Mouse (Mus musculus): ENCODE data around the gene Slc6a15. TPM values are rescaled to one million over a fixed set of nuclear protein-coding genes. Genes with fewer than 3 reads are reported as not detected.

Gene Slc6a15
- polyA plus RNA-seq (2012; rRNA removed), result 0.09 and 0.18 TPM in 2 replicates

- no peaks in the 10 kb centered on the region for H3K36me3 ChIP-seq (ENCODE audit: control insufficient read depth, insufficient read depth, low read length)
- TF ChIP-seq POLR2A (IDR thresholded peaks at IDR 0.05; ENCODE audit: low read depth, low read length) (no peak), CTCF (IDR thresholded peaks at IDR 0.05; ENCODE audit: extremely low read depth, insufficient read length, insufficient replicate concordance, low read depth, low read length) (no peak)
- peaks cover 8% of the 10 kb centered on the region; the same call in 1 of the 2 replicates for H3K27me3 ChIP-seq (ENCODE audit: control insufficient read depth, insufficient read depth, low read length)
- H3K4me3 ChIP-seq (ENCODE audit: low read depth, low read length), result peak within 1 kb of the TSS; percentile 55
- peaks cover 5% of the 10 kb centered on the region; the same call in 1 of the 2 replicates for H3K4me1 ChIP-seq (ENCODE audit: control insufficient read depth, insufficient read depth, insufficient read length, low read length)
- no peak within 1 kb of the TSS for H3K27ac ChIP-seq (ENCODE audit: insufficient read depth, low read depth, low read length)
- WGBS, result 1% methylated on average over 42 of the region's 43 CpGs
These were observed at the start of gene Slc6a15 for GRCm38 (mm10) chr10:103367371-103368295. Slc6a15 (plus strand) TSS chr10:103367783.

- H3K4me1 ChIP-seq (ENCODE audit: control insufficient read depth, insufficient read depth, insufficient read length, low read length), result no peaks in the 10 kb centered on the region
- no peak overlapping the region for H3K4me3 ChIP-seq (ENCODE audit: low read depth, low read length)
- H3K36me3 ChIP-seq (ENCODE audit: control insufficient read depth, insufficient read depth, low read length), result no peaks in the 10 kb centered on the region
- 71% methylated on average over 3 of the region's 3 CpGs for WGBS
- TF ChIP-seq POLR2A (IDR thresholded peaks at IDR 0.05; ENCODE audit: low read depth, low read length), result no peak
- TF ChIP-seq CTCF (IDR thresholded peaks at IDR 0.05; ENCODE audit: extremely low read depth, insufficient read length, insufficient replicate concordance, low read depth, low read length), result no peak
- H3K27ac ChIP-seq (ENCODE audit: insufficient read depth, low read depth, low read length), result no peak overlapping the region
- H3K27me3 ChIP-seq (ENCODE audit: control insufficient read depth, insufficient read depth, low read length), result no peaks in the 10 kb centered on the region
These were observed 45.6 kb upstream of the Slc6a15 start for GRCm38 (mm10) chr10:103321941-103322340.

GRCm38 (mm10) chr10:103323386-103323785, 44.2 kb upstream of the Slc6a15 start:
- 78% methylated on average over 3 of the region's 3 CpGs for WGBS

GRCm38 (mm10) chr10:103334306-103334705, 33.3 kb upstream of the Slc6a15 start:
- no peaks in the 10 kb centered on the region for H3K27me3 ChIP-seq (ENCODE audit: control insufficient read depth, insufficient read depth, low read length)
- no peak for TF ChIP-seq CTCF (IDR thresholded peaks at IDR 0.05; ENCODE audit: extremely low read depth, insufficient read length, insufficient replicate concordance, low read depth, low read length)
- TF ChIP-seq POLR2A (IDR thresholded peaks at IDR 0.05; ENCODE audit: low read depth, low read length), result no peak
- no peak overlapping the region for H3K27ac ChIP-seq (ENCODE audit: insufficient read depth, low read depth, low read length)
- WGBS, result 63% methylated on average over 1 of the region's 1 CpGs
- no peak overlapping the region for H3K4me3 ChIP-seq (ENCODE audit: low read depth, low read length)
- no peaks in the 10 kb centered on the region for H3K36me3 ChIP-seq (ENCODE audit: control insufficient read depth, insufficient read depth, low read length)
- no peaks in the 10 kb centered on the region for H3K4me1 ChIP-seq (ENCODE audit: control insufficient read depth, insufficient read depth, insufficient read length, low read length)

More at GRCm38 (mm10) chr10:103323386-103323785, 44.2 kb upstream of the Slc6a15 start:
- Histone ChIP-seq H3K27me3 (ENCODE audit: control insufficient read depth, insufficient read depth, low read length) (no peaks in the 10 kb centered on the region), H3K4me3 (ENCODE audit: low read depth, low read length) (no peak overlapping the region), H3K27ac (ENCODE audit: insufficient read depth, low read depth, low read length) (no peak overlapping the region), H3K4me1 (ENCODE audit: control insufficient read depth, insufficient read depth, insufficient read length, low read length) (no peaks in the 10 kb centered on the region), H3K36me3 (ENCODE audit: control insufficient read depth, insufficient read depth, low read length) (no peaks in the 10 kb centered on the region)
- TF ChIP-seq CTCF (IDR thresholded peaks at IDR 0.05; ENCODE audit: extremely low read depth, insufficient read length, insufficient replicate concordance, low read depth, low read length) (no peak), POLR2A (IDR thresholded peaks at IDR 0.05; ENCODE audit: low read depth, low read length) (no peak)

- Histone ChIP-seq H3K4me3 (ENCODE audit: low read depth, low read length) (no peak overlapping the region), H3K27ac (ENCODE audit: insufficient read depth, low read depth, low read length) (no peak overlapping the region), H3K4me1 (ENCODE audit: control insufficient read depth, insufficient read depth, insufficient read length, low read length) (no peaks in the 10 kb centered on the region), H3K27me3 (ENCODE audit: control insufficient read depth, insufficient read depth, low read length) (no peaks in the 10 kb centered on the region), H3K36me3 (ENCODE audit: control insufficient read depth, insufficient read depth, low read length) (no peaks in the 10 kb centered on the region)
- TF ChIP-seq POLR2A (IDR thresholded peaks at IDR 0.05; ENCODE audit: low read depth, low read length) (no peak), CTCF (IDR thresholded peaks at IDR 0.05; ENCODE audit: extremely low read depth, insufficient read length, insufficient replicate concordance, low read depth, low read length) (no peak)
- WGBS, result 72% methylated on average over 5 of the region's 5 CpGs
These were observed 27.7 kb upstream of the Slc6a15 start for GRCm38 (mm10) chr10:103339928-103340327.

GRCm38 (mm10) chr10:103346797-103347196, 20.8 kb upstream of the Slc6a15 start:
- TF ChIP-seq POLR2A (IDR thresholded peaks at IDR 0.05; ENCODE audit: low read depth, low read length) (no peak), CTCF (IDR thresholded peaks at IDR 0.05; ENCODE audit: extremely low read depth, insufficient read length, insufficient replicate concordance, low read depth, low read length) (no peak)
- H3K36me3 ChIP-seq (ENCODE audit: control insufficient read depth, insufficient read depth, low read length), result no peaks in the 10 kb centered on the region
- 43% methylated on average over 2 of the region's 2 CpGs for WGBS
- H3K4me3 ChIP-seq (ENCODE audit: low read depth, low read length), result no peak overlapping the region
- H3K4me1 ChIP-seq (ENCODE audit: control insufficient read depth, insufficient read depth, insufficient read length, low read length), result no peaks in the 10 kb centered on the region
- no peak overlapping the region for H3K27ac ChIP-seq (ENCODE audit: insufficient read depth, low read depth, low read length)
- no peaks in the 10 kb centered on the region for H3K27me3 ChIP-seq (ENCODE audit: control insufficient read depth, insufficient read depth, low read length)
